Mouse (Mus musculus): ENCODE results near the gene Vasp. TPM values are rescaled to one million over a fixed set of nuclear protein-coding genes. Genes with fewer than 3 reads are reported as not detected.
"Not testable (repeated sequence)": the region's sequence is repeated elsewhere in the genome, so short reads cannot be mapped to it uniquely, and the experiment has no call there.

The Vasp gene
- polyA plus RNA-seq, 1 experiment from 2014 or later, result 38.0 TPM

GRCm38 (mm10) chr7:19281680-19282304 is 10.2 kb upstream of the Vasp start:
- peak overlapping the region; percentile 80 for H3K4me2 ChIP-seq (replicated peaks)
- not testable (repeated sequence) for H3K9ac ChIP-seq (replicated peaks); H3K27ac ChIP-seq; H3K9me3 ChIP-seq; H3K36me3 ChIP-seq
- peak overlapping the region; percentile 91 for H3K4me3 ChIP-seq (replicated peaks)
- peaks cover 48% of the 10 kb centered on the region for H3K27me3 ChIP-seq
- WGBS, result 35% methylated on average over 6 of the region's 6 CpGs
- ATAC-seq, result 0 out of 2 replicates have a peak, but pooled peaks have one; percentile 15
- H3K4me1 ChIP-seq (replicated peaks), result peaks cover 28% of the 10 kb centered on the region

GRCm38 (mm10) chr7:19279581-19280114 is 8.0 kb upstream of the Vasp start, which contains the start of gene Ppm1n:
Gene Ppm1n (minus strand): TSS chr7:19280064.
- Histone ChIP-seq H3K4me2 (replicated peaks) (peak within 1 kb of the TSS; percentile 47), H3K4me3 (replicated peaks) (peak within 1 kb of the TSS; percentile 36), H3K4me1 (replicated peaks) (peaks cover 22% of the 10 kb centered on the region), H3K9ac (replicated peaks) (0 out of 2 replicates have a peak within 1 kb of the TSS, but pooled peaks have one; percentile 17), H3K27me3 (peaks cover 50% of the 10 kb centered on the region), H3K27ac (no peak within 1 kb of the TSS), H3K36me3 (no peaks in the 10 kb centered on the region), H3K9me3 (no peaks in the 10 kb centered on the region)
- no peak for ATAC-seq
- under 1% methylated on average over 46 of the region's 46 CpGs for WGBS

GRCm38 (mm10) chr7:19279052-19279451 is 7.4 kb upstream of the Vasp start:
- Histone ChIP-seq H3K9ac (replicated peaks) (no peak overlapping the region), H3K27ac (no peak overlapping the region), H3K27me3 (peaks cover 52% of the 10 kb centered on the region), H3K4me1 (replicated peaks) (peaks cover 18% of the 10 kb centered on the region), H3K4me3 (replicated peaks) (peak overlapping the region; percentile 36), H3K4me2 (replicated peaks) (peak overlapping the region; percentile 47), H3K9me3 (no peaks in the 10 kb centered on the region), H3K36me3 (no peaks in the 10 kb centered on the region)
- 2% methylated on average over 34 of the region's 34 CpGs for WGBS
- no peak for ATAC-seq

DNA sequence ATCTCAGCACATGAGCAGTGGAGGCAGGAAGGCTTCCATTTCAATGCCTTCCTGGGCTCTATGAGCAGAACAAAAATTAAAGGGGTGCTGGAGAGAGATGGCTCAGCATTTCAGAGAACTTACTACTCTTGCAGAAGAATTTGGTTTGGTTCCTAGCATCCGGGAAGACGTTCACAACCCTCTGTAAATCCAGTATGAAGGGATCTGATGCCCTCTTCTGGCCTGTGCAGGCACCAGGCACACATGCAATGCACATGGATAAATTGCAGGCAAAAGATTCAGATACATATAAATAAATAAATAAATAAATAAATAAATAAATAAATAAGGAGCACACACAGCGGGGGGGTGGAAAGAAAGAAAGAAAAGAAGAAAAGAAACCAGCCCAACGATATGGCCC is 4.6 kb upstream of the Vasp start:
- H3K4me3 ChIP-seq (replicated peaks), result no peak overlapping the region
- H3K27ac ChIP-seq, result no peak overlapping the region
- peaks cover 49% of the 10 kb centered on the region for H3K27me3 ChIP-seq
- 57% methylated on average over 4 of the region's 4 CpGs for WGBS
- H3K36me3 ChIP-seq, result no peaks in the 10 kb centered on the region
- H3K4me2 ChIP-seq (replicated peaks), result no peak overlapping the region
- no peaks in the 10 kb centered on the region for H3K9me3 ChIP-seq
- H3K9ac ChIP-seq (replicated peaks), result no peak overlapping the region
- ATAC-seq, result no peak
- peaks cover 8% of the 10 kb centered on the region for H3K4me1 ChIP-seq (replicated peaks)

DNA sequence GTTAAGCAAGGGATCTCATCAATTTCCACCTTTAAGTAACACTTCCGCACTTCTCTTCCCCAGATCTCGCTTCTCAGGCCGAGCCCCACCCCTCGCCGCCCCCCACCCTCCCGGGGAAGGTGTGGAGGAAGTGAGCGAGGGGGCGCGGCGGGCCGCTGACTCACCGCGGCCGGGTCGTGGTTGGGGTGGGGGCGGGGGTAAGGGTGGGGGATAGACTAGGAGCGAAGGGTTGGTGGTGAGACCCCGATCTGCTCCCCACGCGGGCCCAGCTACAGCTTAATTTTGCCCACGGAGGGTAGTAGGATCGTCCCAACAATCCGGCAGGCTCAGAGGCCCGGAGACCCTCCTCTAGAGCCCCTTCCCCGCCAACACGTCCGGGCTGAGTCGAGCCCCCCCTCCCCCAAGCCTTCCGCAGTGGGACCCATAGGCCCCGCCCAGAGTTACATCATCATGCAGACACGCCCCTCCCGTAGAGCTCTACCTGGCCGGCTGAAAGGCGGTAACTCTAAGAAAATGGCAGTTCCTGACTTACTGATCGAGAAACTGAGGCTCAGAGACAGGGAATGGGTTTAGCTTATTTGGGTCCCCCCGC is 652 bp upstream of the Vasp start:
- H3K27me3 ChIP-seq, result peaks cover 9% of the 10 kb centered on the region; the same call in 1 of the 2 replicates
- peaks cover 28% of the 10 kb centered on the region for H3K4me1 ChIP-seq (replicated peaks)
- H3K4me3 ChIP-seq (replicated peaks), result peak overlapping the region; percentile 79
- H3K36me3 ChIP-seq, result no peaks in the 10 kb centered on the region
- ATAC-seq, result peak; percentile 69
- peak overlapping the region; percentile 96 for H3K9ac ChIP-seq (replicated peaks)
- H3K4me2 ChIP-seq (replicated peaks), result peak overlapping the region; percentile 97
- H3K27ac ChIP-seq, result peak overlapping the region; percentile 85
- under 1% methylated on average over 36 of the region's 36 CpGs for WGBS
- H3K9me3 ChIP-seq, result no peaks in the 10 kb centered on the region

DNA sequence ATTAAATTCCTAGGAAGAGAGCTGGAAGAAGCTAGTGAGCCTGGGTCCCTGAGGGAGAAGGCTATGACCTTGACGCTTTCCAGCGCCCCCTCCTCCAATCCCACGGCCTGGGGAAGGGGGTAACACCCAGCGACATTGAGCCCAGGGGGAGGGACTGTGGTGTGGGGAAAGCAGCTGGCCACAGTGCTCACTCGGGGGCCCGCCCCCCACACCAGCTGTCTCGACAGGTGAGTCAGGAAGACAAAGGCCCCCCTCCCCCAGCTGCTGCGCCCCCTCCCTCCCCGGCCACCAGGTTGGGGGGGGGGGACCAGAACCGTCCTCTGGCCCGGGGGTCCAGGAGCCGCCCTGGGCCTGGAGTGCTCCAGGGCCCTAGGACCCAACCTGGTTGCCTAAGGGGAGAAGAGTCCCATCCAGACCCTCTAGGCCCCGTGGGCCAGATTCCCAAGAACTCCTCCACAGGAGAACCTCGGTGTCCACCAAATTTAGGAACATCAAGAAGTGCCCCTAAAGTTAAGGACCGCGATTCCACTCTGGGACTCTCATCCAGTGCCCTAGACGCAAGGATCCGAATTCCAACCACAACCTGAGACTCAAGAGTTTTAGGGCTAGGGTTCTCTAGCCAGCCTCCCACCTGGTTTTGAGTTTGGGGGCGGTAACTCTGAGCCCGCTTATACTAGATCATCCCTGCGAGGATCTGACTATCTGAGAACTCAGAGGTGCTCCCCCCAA is 944 bp downstream of the Vasp start:
- Histone ChIP-seq H3K27ac (peak overlapping the region; percentile 19; the same call in 1 of the 2 replicates), H3K27me3 (0 out of 2 replicates have a peak, but pooled peaks cover 4% of the 10 kb centered on the region), H3K4me2 (replicated peaks) (peak overlapping the region; percentile 97), H3K4me1 (replicated peaks) (peaks cover 28% of the 10 kb centered on the region), H3K9ac (replicated peaks) (peak overlapping the region; percentile 96), H3K9me3 (no peaks in the 10 kb centered on the region), H3K36me3 (no peaks in the 10 kb centered on the region), H3K4me3 (replicated peaks) (peak overlapping the region; percentile 79)
- under 1% methylated on average over 20 of the region's 21 CpGs for WGBS
- no peak for ATAC-seq

DNA sequence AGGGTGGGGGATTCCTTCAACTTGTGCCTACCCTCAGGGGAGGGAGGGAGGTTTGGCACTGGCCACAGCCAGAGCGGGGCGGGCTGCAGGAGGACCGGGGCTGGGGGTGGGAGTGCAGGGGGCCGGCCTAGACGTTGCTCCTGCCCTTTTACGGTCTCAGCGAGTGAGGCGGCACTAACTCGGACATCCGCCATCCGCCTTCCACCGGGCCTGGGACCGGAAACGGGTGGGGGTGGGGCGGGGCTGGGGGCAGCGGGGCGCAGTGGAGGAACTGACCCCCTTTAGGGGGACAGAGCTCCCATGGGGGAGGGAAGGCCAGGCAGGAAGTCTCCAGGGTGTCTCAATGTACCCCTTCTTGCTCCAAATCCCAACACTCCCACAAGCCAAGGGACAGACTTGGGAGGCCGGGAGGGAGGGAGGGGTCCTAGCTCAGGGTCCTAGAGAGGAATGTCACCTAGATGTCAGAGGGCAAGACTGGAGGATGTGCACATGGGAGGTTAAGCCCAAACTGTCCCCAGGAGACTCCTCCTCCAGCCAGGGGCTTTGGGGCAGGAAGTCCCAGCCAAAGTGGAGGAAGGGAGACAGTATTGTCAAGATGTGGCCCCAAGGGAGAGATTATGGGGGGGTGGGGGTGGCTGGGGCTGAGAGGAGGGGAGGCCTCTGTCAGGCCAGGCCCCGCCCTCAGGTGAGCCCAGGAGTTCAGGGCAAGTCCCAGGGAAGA is 1.7 kb downstream of the Vasp start:
- peak overlapping the region; percentile 97 for H3K4me2 ChIP-seq (replicated peaks)
- ATAC-seq, result 0 out of 2 replicates have a peak, but pooled peaks have one; percentile 10
- H3K9me3 ChIP-seq, result no peaks in the 10 kb centered on the region
- H3K27me3 ChIP-seq, result 0 out of 2 replicates have a peak, but pooled peaks cover 4% of the 10 kb centered on the region
- H3K27ac ChIP-seq, result peak overlapping the region; percentile 19; the same call in 1 of the 2 replicates
- peak overlapping the region; percentile 79 for H3K4me3 ChIP-seq (replicated peaks)
- peaks cover 28% of the 10 kb centered on the region for H3K4me1 ChIP-seq (replicated peaks)
- peak overlapping the region; percentile 96 for H3K9ac ChIP-seq (replicated peaks)
- WGBS, result 2% methylated on average over 19 of the region's 19 CpGs
- H3K36me3 ChIP-seq, result no peaks in the 10 kb centered on the region

DNA sequence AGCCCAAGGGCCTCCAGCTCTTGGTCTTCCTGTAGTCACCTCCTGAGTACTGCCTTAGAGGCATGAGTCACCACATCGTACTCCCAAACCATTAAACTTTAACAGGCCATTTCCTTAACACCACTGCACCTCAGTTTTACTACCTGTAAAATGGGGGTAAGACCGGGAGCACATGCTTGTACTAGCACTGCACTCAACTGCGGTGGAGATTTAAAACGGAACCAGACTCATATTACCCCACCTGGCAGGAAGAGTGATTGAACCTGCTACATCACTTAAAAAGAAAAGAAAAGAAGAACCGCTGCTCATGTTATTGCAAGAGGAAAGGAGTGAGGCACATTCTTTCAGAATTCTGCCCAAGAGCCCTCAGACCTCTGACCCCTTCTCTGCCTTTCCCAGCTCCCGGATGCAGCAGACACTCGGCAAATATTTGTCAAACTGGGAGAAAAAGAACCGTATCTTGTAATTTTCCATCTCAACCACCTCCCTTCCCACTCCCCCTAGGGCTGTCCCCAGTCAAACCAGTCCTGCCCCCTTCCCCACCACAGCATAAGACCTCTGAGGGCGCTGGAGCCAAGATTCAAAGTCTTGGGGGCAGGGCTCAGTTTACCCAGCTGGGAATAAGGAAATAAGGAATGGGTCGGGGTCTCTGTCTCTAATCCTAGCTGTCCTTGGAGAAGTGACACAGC is 2.5 kb downstream of the Vasp start:
- ATAC-seq, result no peak

DNA sequence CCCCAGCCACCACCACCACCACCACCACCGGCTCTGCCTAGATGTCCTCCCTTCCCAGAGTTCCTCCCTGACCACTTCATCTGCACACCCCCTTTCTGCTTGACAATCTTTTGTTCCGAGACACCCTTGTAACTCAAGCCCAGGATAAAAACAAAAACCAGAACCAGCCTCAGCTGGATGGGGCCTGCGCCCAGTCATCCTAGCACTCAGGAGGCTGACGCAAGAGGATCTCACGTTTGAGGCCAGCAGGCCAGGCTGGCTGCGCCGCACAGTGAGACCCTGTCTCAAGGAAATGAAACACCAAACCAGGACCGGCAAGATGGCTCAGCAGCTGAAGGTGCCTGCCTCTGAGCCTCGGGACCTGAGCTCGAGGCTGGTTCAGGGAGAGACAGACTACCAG is 4.6 kb downstream of the Vasp start:
- ATAC-seq, result no peak
- WGBS, result 80% methylated on average over 10 of the region's 10 CpGs
- Histone ChIP-seq H3K4me2 (replicated peaks) (no peak overlapping the region), H3K9ac (replicated peaks) (no peak overlapping the region), H3K36me3 (peaks cover 26% of the 10 kb centered on the region), H3K27me3 (no peaks in the 10 kb centered on the region), H3K9me3 (no peaks in the 10 kb centered on the region), H3K4me1 (replicated peaks) (peaks cover 28% of the 10 kb centered on the region), H3K4me3 (replicated peaks) (no peak overlapping the region), H3K27ac (no peak overlapping the region)

More for the DNA sequence above, 2.5 kb downstream of the Vasp start:
- Histone ChIP-seq H3K4me3 (replicated peaks) (peak overlapping the region; percentile 79), H3K4me2 (replicated peaks) (peak overlapping the region; percentile 97), H3K9ac (replicated peaks) (peak overlapping the region; percentile 96), H3K36me3 (peaks cover 7% of the 10 kb centered on the region), H3K4me1 (replicated peaks) (peaks cover 28% of the 10 kb centered on the region), H3K27me3 (no peaks in the 10 kb centered on the region), H3K9me3 (no peaks in the 10 kb centered on the region), H3K27ac (no peak overlapping the region)
- 57% methylated on average over 10 of the region's 10 CpGs for WGBS

GRCm38 (mm10) chr7:19265928-19266822 is 5.4 kb downstream of the Vasp start:
- Histone ChIP-seq H3K36me3 (peaks cover 35% of the 10 kb centered on the region), H3K27ac (no peak overlapping the region), H3K4me1 (replicated peaks) (peaks cover 27% of the 10 kb centered on the region), H3K9ac (replicated peaks) (0 out of 2 replicates have a peak overlapping the region, but pooled peaks have one; percentile 7), H3K4me3 (replicated peaks) (no peak overlapping the region), H3K4me2 (replicated peaks) (no peak overlapping the region), H3K9me3 (no peaks in the 10 kb centered on the region), H3K27me3 (no peaks in the 10 kb centered on the region)
- no peak for ATAC-seq
- 87% methylated on average over 10 of the region's 10 CpGs for WGBS
